Mouse (Mus musculus) Muller cell, postnatal 12 days (primary cell): ENCODE results near the gene Pex19.

Source experiments
- DNase-seq: peaks from one replicate; pipeline ENCODE4 v3.0.0-alpha.2; 2015; ENCODE audit errors: inconsistent ontology term

The Pex19 gene

GRCm38 (mm10) chr1:172126376-172127347 lies at the start of gene Pex19:
Pex19 (plus strand) TSS chr1:172126755.
- DNase-seq, result peak; percentile 95

GRCm38 (mm10) chr1:172077981-172078380 lies 48.6 kb upstream of the Pex19 start:
- DNase-seq, result no peak

- DNase-seq, result peak; percentile 94
Measured at GRCm38 (mm10) chr1:172082101-172082898, 44.3 kb upstream of the Pex19 start, which contains the start of the genes Copa and Ncstn. Copa (plus strand) TSS chr1:172082529. Ncstn (minus strand) TSS chr1:172082795.

- DNase-seq, result no peak
Measured at GRCm38 (mm10) chr1:172082899-172083445, 43.6 kb upstream of the Pex19 start.

GRCm38 (mm10) chr1:172093522-172093921 lies 33.0 kb upstream of the Pex19 start:
- DNase-seq, result no peak

- DNase-seq, result no peak
Measured at GRCm38 (mm10) chr1:172094295-172094694, 32.3 kb upstream of the Pex19 start.

GRCm38 (mm10) chr1:172095202-172095601 lies 31.4 kb upstream of the Pex19 start:
- DNase-seq, result no peak

GRCm38 (mm10) chr1:172099325-172100033 lies 27.1 kb upstream of the Pex19 start:
- peak; percentile 36 for DNase-seq

- no peak for DNase-seq
Measured at GRCm38 (mm10) chr1:172103619-172104018, 22.9 kb upstream of the Pex19 start.

GRCm38 (mm10) chr1:172105101-172105500 lies 21.5 kb upstream of the Pex19 start:
- no peak for DNase-seq

- no peak for DNase-seq
Measured at GRCm38 (mm10) chr1:172107777-172108477, 18.6 kb upstream of the Pex19 start.

GRCm38 (mm10) chr1:172116948-172117347 lies 9.6 kb upstream of the Pex19 start:
- no peak for DNase-seq

GRCm38 (mm10) chr1:172119100-172119499 lies 7.5 kb upstream of the Pex19 start:
- DNase-seq, result no peak

GRCm38 (mm10) chr1:172119720-172120119 lies 6.8 kb upstream of the Pex19 start:
- peak; percentile 32 for DNase-seq

- no peak for DNase-seq
Measured at GRCm38 (mm10) chr1:172122671-172123070, 3.9 kb upstream of the Pex19 start.

GRCm38 (mm10) chr1:172124572-172124971 lies 2.0 kb upstream of the Pex19 start:
- DNase-seq, result no peak

GRCm38 (mm10) chr1:172127487-172127886 lies 932 bp downstream of the Pex19 start:
- DNase-seq, result no peak

GRCm38 (mm10) chr1:172128563-172128962 lies 2.0 kb downstream of the Pex19 start:
- DNase-seq, result no peak

- no peak for DNase-seq
Measured at GRCm38 (mm10) chr1:172129108-172129507, 2.6 kb downstream of the Pex19 start.

GRCm38 (mm10) chr1:172129780-172130179 lies 3.2 kb downstream of the Pex19 start:
- no peak for DNase-seq

GRCm38 (mm10) chr1:172132319-172132718 lies 5.8 kb downstream of the Pex19 start:
- DNase-seq, result no peak
